Mouse (Mus musculus): ENCODE data around the gene Wbp2. TPM values are rescaled to one million over a fixed set of nuclear protein-coding genes. Genes with fewer than 3 reads are reported as not detected.

The Wbp2 gene
- polyA plus RNA-seq (2015; fragmentation: Nextera tagmentation; extraction: Ambion mirVana) = 64.4 and 65.7 TPM in 2 replicates

DNA sequence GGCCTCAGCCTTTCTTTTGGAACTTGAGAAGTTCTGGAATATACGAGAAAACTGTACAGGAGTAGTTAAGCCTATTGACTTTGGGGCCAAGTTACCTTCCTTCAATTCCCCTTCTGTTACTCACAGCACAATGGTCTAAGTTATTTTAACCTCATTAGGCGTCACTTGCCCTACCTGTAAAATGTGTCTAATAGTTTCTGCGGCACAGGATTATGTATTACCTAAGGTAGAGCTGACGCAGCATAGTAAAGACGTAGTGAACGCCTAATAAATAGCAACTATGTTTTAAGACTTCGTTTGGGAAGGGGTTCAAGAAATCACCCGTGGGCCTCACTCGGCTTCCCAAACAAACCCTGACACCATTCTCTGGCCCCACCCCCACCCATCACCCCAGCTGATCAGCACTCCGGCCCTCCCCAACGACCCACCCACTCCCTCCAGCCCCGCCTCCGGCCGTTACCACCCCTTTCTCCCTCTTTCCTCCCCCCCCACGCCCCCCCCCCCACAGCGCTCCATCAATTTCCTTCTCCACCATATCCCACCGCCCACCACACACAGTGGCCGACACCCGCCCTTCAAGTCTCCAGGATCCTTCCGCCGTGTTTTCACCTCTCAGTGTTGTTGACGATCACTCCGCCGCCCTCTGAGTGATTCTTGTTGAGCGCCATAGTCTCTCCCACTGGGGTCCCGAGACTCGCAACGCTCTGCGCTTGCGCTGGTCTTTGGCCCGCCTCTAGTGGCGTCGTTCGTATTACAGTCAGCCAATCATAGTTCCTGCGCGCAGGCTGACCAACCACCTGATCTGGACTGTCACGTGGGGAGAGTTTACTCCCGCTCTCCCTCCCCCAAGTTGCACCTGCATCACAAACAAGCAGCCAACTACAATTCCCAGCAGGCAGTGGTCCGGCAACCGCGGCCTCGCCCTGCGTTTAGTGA is at the start of gene Wbp2:
Gene Wbp2 (minus strand): TSS at position 738 of the 936 bp plus-strand sequence.

DNA sequence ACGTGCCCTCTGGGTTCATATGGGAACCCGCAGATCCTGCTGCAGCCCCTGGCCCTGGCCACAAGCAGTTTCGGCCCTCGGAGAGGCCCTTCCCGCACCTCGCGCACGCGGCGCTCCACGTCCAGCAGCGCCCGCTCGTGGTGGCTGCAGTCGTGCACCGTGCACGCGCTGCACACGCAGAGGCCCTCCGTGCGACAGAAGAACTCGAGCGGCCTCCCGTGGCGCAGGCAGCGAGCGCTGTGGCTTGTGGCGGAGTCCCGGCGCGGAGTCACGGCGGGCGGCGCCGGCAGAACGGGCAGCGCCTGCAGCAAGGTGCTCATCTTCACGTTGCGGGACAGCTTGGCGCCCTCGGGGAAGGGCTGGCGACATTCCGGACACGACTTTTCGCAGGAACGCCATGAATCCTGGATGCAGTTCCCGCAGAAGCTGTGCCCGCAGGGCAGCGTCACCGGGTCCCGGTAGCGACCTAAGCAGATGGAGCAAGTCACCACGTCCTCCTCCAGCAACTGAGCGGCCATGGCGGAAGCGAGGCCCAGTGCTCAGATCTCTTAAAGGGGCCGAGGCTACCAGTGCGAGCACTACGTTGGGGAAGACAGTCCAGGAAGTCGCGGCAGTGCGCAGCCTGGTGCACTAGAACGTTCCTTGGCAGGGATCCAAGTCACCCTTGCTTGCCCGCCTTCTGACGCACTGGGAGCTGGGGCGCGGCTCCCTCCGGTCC is 43.9 kb upstream of the Wbp2 start, which contains the start of gene Trim65:
Gene Trim65 (minus strand): TSS at position 641 of the 718 bp plus-strand sequence.

DNA sequence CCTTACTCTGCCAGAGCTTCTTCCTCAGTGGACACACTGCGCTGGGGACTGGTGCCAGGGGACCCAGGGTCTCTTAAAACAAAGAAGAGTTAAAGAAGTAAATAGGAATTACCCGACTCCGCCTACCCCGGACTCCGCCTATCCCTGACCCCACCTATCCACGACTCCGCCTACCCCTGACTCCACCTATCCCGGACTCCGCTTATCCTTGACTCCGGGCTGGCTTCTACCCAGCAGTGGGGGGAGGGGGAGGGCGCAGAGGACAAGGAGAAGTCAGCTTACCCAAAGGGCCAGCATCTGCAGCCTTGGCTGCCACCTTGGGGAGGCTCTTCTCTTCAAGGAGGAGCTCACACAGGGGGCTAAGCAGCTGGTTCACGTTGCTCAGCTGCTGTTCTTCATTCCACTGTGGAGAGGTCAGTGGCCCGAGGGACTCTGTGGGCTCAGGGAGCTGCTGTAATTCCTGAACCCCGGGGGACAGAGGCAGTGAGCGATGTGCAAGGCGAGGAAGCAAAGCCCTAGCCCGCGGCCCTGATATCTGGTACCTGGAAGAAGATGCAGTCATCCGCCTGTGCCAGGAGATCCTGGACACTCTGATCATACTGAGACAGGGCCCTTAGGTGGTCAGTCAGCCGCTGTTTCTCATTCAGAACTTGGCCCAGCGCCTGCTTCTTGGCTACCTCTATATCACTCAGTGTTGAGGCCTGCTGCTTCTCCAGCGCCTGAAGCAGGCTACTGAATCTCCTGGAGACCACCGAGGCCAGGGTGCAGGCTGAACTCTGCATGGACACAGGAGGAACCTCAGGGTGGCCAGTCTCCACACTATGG is 40.6 kb upstream of the Wbp2 start, which contains the start of gene Trim47:
Gene Trim47 (minus strand): TSS at position 55 of the 825 bp plus-strand sequence.

DNA sequence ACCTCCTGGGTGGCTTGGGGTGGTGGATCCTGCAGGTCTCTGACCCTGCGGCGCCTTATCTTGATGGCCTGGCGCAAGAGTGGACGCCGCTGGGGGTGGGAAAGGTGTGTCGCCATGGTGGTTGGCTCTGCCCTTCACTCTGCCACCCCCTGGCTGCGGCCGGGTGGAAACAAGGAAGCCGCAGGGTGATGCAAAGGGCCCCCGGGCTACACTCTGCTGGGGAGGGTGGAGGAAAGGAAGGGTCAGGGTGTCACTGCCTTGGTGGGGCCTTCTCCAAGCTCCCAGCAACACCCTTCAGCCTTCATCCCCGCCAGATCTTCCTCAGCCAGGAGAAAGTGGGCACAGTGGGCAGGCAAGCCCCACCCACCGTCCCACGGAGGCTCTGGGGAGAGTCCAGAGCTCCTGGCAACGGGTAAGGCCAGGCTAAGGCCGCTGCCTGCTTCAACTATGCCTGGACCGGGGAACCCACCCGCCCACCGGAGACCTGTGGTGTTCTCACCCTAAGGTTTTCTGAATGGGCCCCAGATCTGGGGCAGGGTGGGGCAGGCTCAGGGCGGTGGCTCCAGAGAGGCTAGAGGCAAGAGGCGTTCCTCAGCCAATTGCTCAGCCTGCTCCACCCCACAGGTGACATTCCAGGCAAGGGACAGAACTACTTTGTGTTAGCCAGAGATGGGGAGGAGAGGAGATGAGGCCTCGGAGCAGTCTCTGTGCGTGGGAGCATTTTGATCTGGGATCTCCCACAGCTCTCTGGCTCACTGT is 9.2 kb downstream of the Wbp2 start, which contains the start of gene Unc13d:
Gene Unc13d (minus strand): TSS at position 516 of the 759 bp plus-strand sequence.

DNA sequence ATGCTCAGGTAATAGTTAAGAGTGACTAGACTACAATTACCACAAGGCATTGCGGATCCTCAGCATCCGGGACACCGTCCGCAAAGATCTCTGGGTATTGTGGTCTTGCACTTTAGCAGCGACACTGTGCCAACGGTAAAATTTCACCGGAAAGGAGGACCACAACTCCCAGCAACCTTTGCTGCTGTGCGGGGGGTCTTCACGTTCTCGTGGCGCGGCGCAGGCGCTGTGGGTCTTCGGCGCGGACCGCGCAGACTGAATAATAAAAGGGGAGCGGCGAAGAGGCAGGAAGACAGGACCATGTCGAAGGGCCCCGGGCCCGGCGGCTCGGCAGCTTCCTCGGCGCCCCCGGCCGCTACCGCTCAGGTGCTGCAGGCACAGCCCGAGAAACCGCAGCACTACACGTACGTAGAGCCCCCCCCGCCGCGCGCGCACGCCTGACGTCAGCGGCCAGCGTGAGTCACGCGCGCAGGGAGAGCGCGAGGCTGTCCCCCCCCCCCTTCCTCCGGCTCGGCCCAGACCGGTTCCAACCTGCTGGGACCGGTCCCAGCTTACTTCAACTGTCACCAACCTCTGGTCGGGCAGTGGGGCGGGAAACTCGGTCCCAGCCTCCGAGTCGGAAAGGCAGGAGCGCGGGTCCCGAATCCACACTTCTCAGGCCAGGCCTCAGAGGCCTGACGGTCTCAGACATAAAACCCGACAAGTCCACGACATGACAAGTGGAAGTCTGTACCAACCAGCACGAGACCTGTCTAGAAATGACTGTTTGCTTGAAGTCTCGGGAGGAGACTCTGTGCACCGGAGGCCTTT is 56.5 kb downstream of the Wbp2 start, which contains the start of gene Unk:
Gene Unk (plus strand): TSS at position 235 of the 810 bp plus-strand sequence.

Other genes with a start within 250 kb of the Wbp2 start
- gene Myo15b, start 228.6 kb downstream of the Wbp2 start, polyA plus RNA-seq (2015; fragmentation: Nextera tagmentation; extraction: Ambion mirVana) = 0.76 and 0.81 TPM in 2 replicates
- 47.8 and 61.8 TPM in 2 replicates for gene Smim5, start 187.0 kb downstream of the Wbp2 start, polyA plus RNA-seq (2015; fragmentation: Nextera tagmentation; extraction: Ambion mirVana)
- 8.5 and 11.9 TPM in 2 replicates for gene Smim6, start 175.0 kb downstream of the Wbp2 start, polyA plus RNA-seq (2015; fragmentation: Nextera tagmentation; extraction: Ambion mirVana)
- gene Sap30bp, start 153.7 kb downstream of the Wbp2 start, polyA plus RNA-seq (2015; fragmentation: Nextera tagmentation; extraction: Ambion mirVana) = 26.1 and 26.4 TPM in 2 replicates
- 9.9 and 10.8 TPM in 2 replicates for gene Recql5, start 153.5 kb downstream of the Wbp2 start, polyA plus RNA-seq (2015; fragmentation: Nextera tagmentation; extraction: Ambion mirVana)
- gene Itgb4, start 112.3 kb downstream of the Wbp2 start, polyA plus RNA-seq (2015; fragmentation: Nextera tagmentation; extraction: Ambion mirVana) = 0.88 and 0.97 TPM in 2 replicates
- 46.4 and 52.6 TPM in 2 replicates for gene Galk1, start 74.3 kb downstream of the Wbp2 start, polyA plus RNA-seq (2015; fragmentation: Nextera tagmentation; extraction: Ambion mirVana)
- 1,286 and 1,302 TPM in 2 replicates for gene H3f3b, start 59.0 kb downstream of the Wbp2 start, polyA plus RNA-seq (2015; fragmentation: Nextera tagmentation; extraction: Ambion mirVana)
- 11.0 and 13.6 TPM in 2 replicates for gene Unk, start 56.7 kb downstream of the Wbp2 start, polyA plus RNA-seq (2015; fragmentation: Nextera tagmentation; extraction: Ambion mirVana)
- 23.0 and 26.2 TPM in 2 replicates for gene Unc13d, start 9.0 kb downstream of the Wbp2 start, polyA plus RNA-seq (2015; fragmentation: Nextera tagmentation; extraction: Ambion mirVana)
- gene Trim47, start 40.2 kb upstream of the Wbp2 start, polyA plus RNA-seq (2015; fragmentation: Nextera tagmentation; extraction: Ambion mirVana) = 11.4 and 13.6 TPM in 2 replicates
- gene Trim65, start 44.1 kb upstream of the Wbp2 start, polyA plus RNA-seq (2015; fragmentation: Nextera tagmentation; extraction: Ambion mirVana) = 2.3 and 3.0 TPM in 2 replicates
- gene Mrpl38, start 51.9 kb upstream of the Wbp2 start, polyA plus RNA-seq (2015; fragmentation: Nextera tagmentation; extraction: Ambion mirVana) = 41.2 and 42.0 TPM in 2 replicates
- gene Fbf1, start 81.2 kb upstream of the Wbp2 start, polyA plus RNA-seq (2015; fragmentation: Nextera tagmentation; extraction: Ambion mirVana) = 6.1 and 6.6 TPM in 2 replicates
- 47.1 and 53.1 TPM in 2 replicates for gene Ten1, start 111.9 kb upstream of the Wbp2 start, polyA plus RNA-seq (2015; fragmentation: Nextera tagmentation; extraction: Ambion mirVana)
- gene Acox1, start 112.0 kb upstream of the Wbp2 start, polyA plus RNA-seq (2015; fragmentation: Nextera tagmentation; extraction: Ambion mirVana) = 9.7 and 11.3 TPM in 2 replicates
- gene Evpl, start 151.1 kb upstream of the Wbp2 start, polyA plus RNA-seq (2015; fragmentation: Nextera tagmentation; extraction: Ambion mirVana) = 0.51 and 0.87 TPM in 2 replicates
- gene Srp68, start 187.2 kb upstream of the Wbp2 start, polyA plus RNA-seq (2015; fragmentation: Nextera tagmentation; extraction: Ambion mirVana) = 35.5 and 40.3 TPM in 2 replicates
- 0.06 and 0.21 TPM in 2 replicates for gene Galr2, start 193.9 kb upstream of the Wbp2 start, polyA plus RNA-seq (2015; fragmentation: Nextera tagmentation; extraction: Ambion mirVana)
- gene Exoc7, start 220.2 kb upstream of the Wbp2 start, polyA plus RNA-seq (2015; fragmentation: Nextera tagmentation; extraction: Ambion mirVana) = 29.6 and 30.9 TPM in 2 replicates
- gene Foxj1, start 248.4 kb upstream of the Wbp2 start, polyA plus RNA-seq (2015; fragmentation: Nextera tagmentation; extraction: Ambion mirVana) = 0.06 TPM in 1 of 2 replicates, not detected in the other